Mouse (Mus musculus) forebrain, postnatal 0 days (tissue): ENCODE results near the gene Plxnb2. TPM values are rescaled to one million over a fixed set of nuclear protein-coding genes. Genes with fewer than 3 reads are reported as not detected.

ENCODE experiments used
- ATAC-seq: fragments of 200-750 bp; cut with Nextera tagmentation; 2 replicates; pipeline ENCODE4 v1.8.0; 2017; ENCODE audit warnings: mild to moderate bottlenecking, moderate library complexity
- DNase-seq: peaks from one replicate; pipeline ENCODE4 v3.0.0-alpha.2; 2015
- H3K27ac ChIP-seq: fragments of 300-500 bp; sonication (generic); 2 replicates; pipeline ENCODE4 v1.5.1; 2014; ENCODE audit warnings: low read depth, mild to moderate bottlenecking, antibody characterized with exemption, low read length, moderate library complexity, mixed read lengths
- H3K27me3 ChIP-seq: fragments of 300-500 bp; sonication (generic); 2 replicates; pipeline ENCODE4 v1.6.1; 2014; ENCODE audit warnings: mild to moderate bottlenecking, low read length, mixed read lengths; ENCODE audit not compliant: insufficient read depth
- H3K36me3 ChIP-seq: fragments of 300-500 bp; sonication (generic); 2 replicates; pipeline ENCODE4 v1.6.1; 2014; ENCODE audit warnings: mild to moderate bottlenecking, moderate library complexity; ENCODE audit not compliant: insufficient read depth
- H3K4me1 ChIP-seq: fragments of 300-500 bp; sonication (generic); 2 replicates; pipeline ENCODE4 v1.6.1; 2014; ENCODE audit warnings: antibody characterized with exemption; ENCODE audit not compliant: insufficient read depth
- H3K4me2 ChIP-seq: fragments of 300-500 bp; sonication (generic); 2 replicates; pipeline ENCODE4 v1.6.1; 2014; ENCODE audit warnings: low read depth, mild to moderate bottlenecking, moderate library complexity
- H3K4me3 ChIP-seq: fragments of 300-500 bp; sonication (generic); 2 replicates; pipeline ENCODE4 v1.5.1; 2014; ENCODE audit warnings: low read depth, low read length, mixed read lengths
- H3K9ac ChIP-seq: fragments of 300-500 bp; sonication (generic); 2 replicates; pipeline ENCODE4 v1.6.1; 2014; ENCODE audit warnings: mild to moderate bottlenecking
- H3K9me3 ChIP-seq: fragments of 300-500 bp; sonication (generic); 2 replicates; pipeline ENCODE4 v1.6.1; 2016; ENCODE audit warnings: low read length
- CTCF ChIP-seq: sonication (generic); IDR thresholded peaks from 2 replicates; pipeline ENCODE4 v1.5.1; 2016; ENCODE audit warnings: antibody characterized with exemption, control low read depth, low read depth
- WGBS: fragments of 180-500 bp; shearing (Covaris S2); extraction: QIAGEN DNeasy Blood & Tissue Kit; methylation state at CpG from one replicate; pipeline ENCODE4 v1.1.7; 2014; 5-methylcytosine and 5-hydroxymethylcytosine counted together
- polyA plus RNA-seq: library from polyadenylated mRNA; unstranded; fragments of >200 nt; fragmentation: Nextera tagmentation; extraction: Ambion mirVana; gene quantifications from 2 replicates; pipeline ENCODE4 v1.2.1, GENCODE M21; 2015
- total RNA-seq: library from RNA; depleted of rRNA; stranded (reverse); fragments of >200 nt; gene quantifications from 2 replicates; pipeline ENCODE4 v1.2.3, GENCODE M21; 2014

Plxnb2 gene
- total and polyA plus RNA-seq, 2 experiments from 2014 or later: 52.8 to 138 TPM

- Histone ChIP-seq H3K4me3 (peak overlapping the region; percentile 76), H3K4me1 (peaks cover 15% of the 10 kb centered on the region; the same call in 1 of the 2 replicates), H3K27me3 (no peaks in the 10 kb centered on the region), H3K27ac (no peak overlapping the region), H3K9ac (peak overlapping the region; percentile 87), H3K4me2 (peak overlapping the region; percentile 83), H3K36me3 (peaks cover 11% of the 10 kb centered on the region), H3K9me3 (no peaks in the 10 kb centered on the region)
- ATAC-seq: no peak
- no peak for DNase-seq
- peak; percentile 29 for TF ChIP-seq CTCF
- 4% methylated on average over 13 of the region's 13 CpGs for WGBS
These were observed 30.6 kb downstream of the Plxnb2 start for GRCm38 (mm10) chr15:89150041-89150390.

GRCm38 (mm10) chr15:89149271-89150040 lies 31.1 kb downstream of the Plxnb2 start, which contains the start of gene Mapk11:
Gene Mapk11 (minus strand): TSS chr15:89149628.
- 1% methylated on average over 57 of the region's 61 CpGs for WGBS
- DNase-seq (peak; percentile 75), ATAC-seq (peak; percentile 81)
- H3K4me2 ChIP-seq: peak within 1 kb of the TSS; percentile 83
- H3K4me3 ChIP-seq: peak within 1 kb of the TSS; percentile 76
- no peaks in the 10 kb centered on the region for H3K27me3 ChIP-seq
- peak within 1 kb of the TSS; percentile 87 for H3K9ac ChIP-seq
- peak within 1 kb of the TSS; percentile 85 for H3K27ac ChIP-seq
- TF ChIP-seq CTCF: no peak
- H3K4me1 ChIP-seq: peaks cover 15% of the 10 kb centered on the region; the same call in 1 of the 2 replicates
- no peaks in the 10 kb centered on the region for H3K9me3 ChIP-seq
- peaks cover 13% of the 10 kb centered on the region for H3K36me3 ChIP-seq

- H3K4me3 ChIP-seq: peak overlapping the region; percentile 76
- peak overlapping the region; percentile 87 for H3K9ac ChIP-seq
- no peaks in the 10 kb centered on the region for H3K27me3 ChIP-seq
- WGBS: 3% methylated on average over 25 of the region's 25 CpGs
- no peaks in the 10 kb centered on the region for H3K9me3 ChIP-seq
- peaks cover 15% of the 10 kb centered on the region; the same call in 1 of the 2 replicates for H3K4me1 ChIP-seq
- TF ChIP-seq CTCF: no peak
- peaks cover 14% of the 10 kb centered on the region for H3K36me3 ChIP-seq
- DNase-seq (peak; percentile 57), ATAC-seq (peak; percentile 29)
- H3K27ac ChIP-seq: peak overlapping the region; percentile 85
- peak overlapping the region; percentile 83 for H3K4me2 ChIP-seq
These were observed 31.9 kb downstream of the Plxnb2 start for GRCm38 (mm10) chr15:89148496-89149270.

- H3K9me3 ChIP-seq: no peaks in the 10 kb centered on the region
- ATAC-seq (no peak), DNase-seq (no peak)
- no peak overlapping the region for H3K27ac ChIP-seq
- 0 out of 2 replicates have a peak overlapping the region, but pooled peaks have one; percentile 87 for H3K9ac ChIP-seq
- WGBS: 53% methylated on average over 4 of the region's 4 CpGs
- peaks cover 15% of the 10 kb centered on the region; the same call in 1 of the 2 replicates for H3K4me1 ChIP-seq
- peak overlapping the region; percentile 76 for H3K4me3 ChIP-seq
- no peaks in the 10 kb centered on the region for H3K27me3 ChIP-seq
- TF ChIP-seq CTCF: no peak
- peaks cover 14% of the 10 kb centered on the region for H3K36me3 ChIP-seq
- peak overlapping the region; percentile 83 for H3K4me2 ChIP-seq
These were observed 32.7 kb downstream of the Plxnb2 start for GRCm38 (mm10) chr15:89147895-89148294.

GRCm38 (mm10) chr15:89147456-89147855 lies 33.1 kb downstream of the Plxnb2 start:
- Histone ChIP-seq H3K9me3 (no peaks in the 10 kb centered on the region), H3K4me2 (peak overlapping the region; percentile 83), H3K27me3 (no peaks in the 10 kb centered on the region), H3K9ac (peak overlapping the region; percentile 55; the same call in 1 of the 2 replicates), H3K36me3 (peaks cover 14% of the 10 kb centered on the region), H3K4me1 (peaks cover 15% of the 10 kb centered on the region; the same call in 1 of the 2 replicates), H3K4me3 (peak overlapping the region; percentile 76), H3K27ac (no peak overlapping the region)
- DNase-seq (no peak), ATAC-seq (no peak)
- no peak for TF ChIP-seq CTCF
- WGBS: 18% methylated on average over 10 of the region's 10 CpGs

- DNase-seq (peak; percentile 49), ATAC-seq (peak; percentile 14; the same call in 1 of the 2 replicates)
- Histone ChIP-seq H3K4me2 (peak overlapping the region; percentile 83), H3K36me3 (peaks cover 14% of the 10 kb centered on the region), H3K4me3 (peak overlapping the region; percentile 76), H3K4me1 (peaks cover 15% of the 10 kb centered on the region; the same call in 1 of the 2 replicates), H3K9me3 (no peaks in the 10 kb centered on the region), H3K9ac (peak overlapping the region; percentile 55), H3K27ac (peak overlapping the region; percentile 59), H3K27me3 (no peaks in the 10 kb centered on the region)
- 8% methylated on average over 16 of the region's 16 CpGs for WGBS
- TF ChIP-seq CTCF: no peak
These were observed 33.6 kb downstream of the Plxnb2 start for GRCm38 (mm10) chr15:89147024-89147423.
